ENCODE assay signal across 8 mouse cellular contexts in genomic region chr1:156539787-156540560, GRCm38 (mm10). TPM values are rescaled to one million over a fixed set of nuclear protein-coding genes. Genes with fewer than 3 reads are reported as not detected.
DNase-seq lines count a peak whose midpoint lies in the region; ATAC-seq and TF ChIP-seq lines count a peak whose summit lies in the region.

No protein-coding gene starts in this region.

- WGBS in hindbrain, embryonic 14.5 days: 35% methylated on average over 4 of the region's 4 CpGs
- WGBS in hindbrain, embryonic 12.5 days: 53% methylated on average over 4 of the region's 4 CpGs
- 69% methylated on average over 4 of the region's 4 CpGs for WGBS in thymus, adult 2 months
- 31% methylated on average over 4 of the region's 4 CpGs for WGBS in midbrain, postnatal 0 days

- no peaks in the 10 kb centered on the region for H3K9me3 ChIP-seq in hindbrain, embryonic 14.5 days (ENCODE audit: control insufficient read depth, low read length)
- H3K9me3 ChIP-seq in hindbrain, embryonic 12.5 days (replicated peaks): no peaks in the 10 kb centered on the region
- no peaks in the 10 kb centered on the region for H3K9me3 ChIP-seq in midbrain, postnatal 0 days (ENCODE audit: low read length)

- H3K27me3 ChIP-seq in hindbrain, embryonic 14.5 days (ENCODE audit: control insufficient read depth, insufficient read depth, low read length): no peaks in the 10 kb centered on the region
- no peaks in the 10 kb centered on the region for H3K27me3 ChIP-seq in hindbrain, embryonic 12.5 days
- H3K27me3 ChIP-seq in thymus, adult 2 months (ENCODE audit: control insufficient read depth, insufficient read depth, low read length): no peaks in the 10 kb centered on the region
- H3K27me3 ChIP-seq in midbrain, postnatal 0 days (ENCODE audit: insufficient read depth, low read length): no peaks in the 10 kb centered on the region

- ATAC-seq in hindbrain, embryonic 14.5 days (ENCODE audit: low FRiP score): 0 out of 2 replicates have a peak, but pooled peaks have one; percentile 37
- no peak for ATAC-seq in hindbrain, embryonic 12.5 days (ENCODE audit: low FRiP score)
- ATAC-seq in midbrain, postnatal 0 days (ENCODE audit: low FRiP score): no peak
- ATAC-seq in monocyte, adult 5-6 weeks (replicated peaks; ENCODE audit: insufficient number of reproducible peaks, low FRiP score, low TSS enrichment, poor library complexity, severe bottlenecking): no peak
- no peak for ATAC-seq in activated CD4-positive, CD25-positive, alpha-beta regulatory T cell, adult 4 months

- H3K4me2 ChIP-seq in hindbrain, embryonic 14.5 days (replicated peaks): no peak overlapping the region
- no peak overlapping the region for H3K4me2 ChIP-seq in hindbrain, embryonic 12.5 days (replicated peaks)
- H3K4me2 ChIP-seq in midbrain, postnatal 0 days (ENCODE audit: low read depth, low read length, poor library complexity, severe bottlenecking): no peak overlapping the region

- TF ChIP-seq POLR2A in thymus, adult 2 months (IDR thresholded peaks at IDR 0.05; ENCODE audit: control insufficient read depth, extremely low read depth, insufficient read depth, low read length, poor library complexity): no peak

- H3K9ac ChIP-seq in hindbrain, embryonic 14.5 days: no peak overlapping the region
- no peak overlapping the region for H3K9ac ChIP-seq in hindbrain, embryonic 12.5 days
- H3K9ac ChIP-seq in midbrain, postnatal 0 days (replicated peaks; ENCODE audit: low read length, poor library complexity, severe bottlenecking): no peak overlapping the region

- H3K4me1 ChIP-seq in hindbrain, embryonic 14.5 days (replicated peaks; ENCODE audit: control insufficient read depth, insufficient read depth, low read length): no peaks in the 10 kb centered on the region
- H3K4me1 ChIP-seq in hindbrain, embryonic 12.5 days: peaks cover 3% of the 10 kb centered on the region; the same call in 1 of the 2 replicates
- no peaks in the 10 kb centered on the region for H3K4me1 ChIP-seq in thymus, adult 2 months (replicated peaks; ENCODE audit: control insufficient read depth, insufficient read depth, low read length)
- H3K4me1 ChIP-seq in midbrain, postnatal 0 days (ENCODE audit: insufficient read depth, low read length): no peaks in the 10 kb centered on the region

- H3K27ac ChIP-seq in hindbrain, embryonic 14.5 days: no peak overlapping the region
- no peak overlapping the region for H3K27ac ChIP-seq in hindbrain, embryonic 12.5 days
- no peak overlapping the region for H3K27ac ChIP-seq in thymus, adult 2 months (ENCODE audit: control insufficient read depth, insufficient read depth, low read length)
- H3K27ac ChIP-seq in midbrain, postnatal 0 days (ENCODE audit: low read depth, low read length): no peak overlapping the region

- TF ChIP-seq CTCF in thymus, adult 2 months (IDR thresholded peaks at IDR 0.05; ENCODE audit: borderline replicate concordance, control insufficient read depth, extremely low read depth, insufficient read depth, low read length, poor library complexity): no peak
- TF ChIP-seq CTCF in midbrain, postnatal 0 days (IDR thresholded peaks at IDR 0.05): peak; percentile 78

- peak; percentile 71 for DNase-seq in hindbrain, embryonic 14.5 days (ENCODE audit: low spot score)
- DNase-seq in thymus, adult 2 months: peak; percentile 20
- DNase-seq in thymus, adult 18-20 months: no peak
- DNase-seq in embryo, embryonic 11 days: peak; percentile 45
- peak; percentile 77 for DNase-seq in midbrain, postnatal 0 days (ENCODE audit: low spot score)

- H3K36me3 ChIP-seq in hindbrain, embryonic 14.5 days (replicated peaks; ENCODE audit: control insufficient read depth, insufficient read depth): no peaks in the 10 kb centered on the region
- no peaks in the 10 kb centered on the region for H3K36me3 ChIP-seq in hindbrain, embryonic 12.5 days
- no peaks in the 10 kb centered on the region for H3K36me3 ChIP-seq in thymus, adult 2 months (ENCODE audit: control insufficient read depth, insufficient read depth, low read length)
- no peaks in the 10 kb centered on the region for H3K36me3 ChIP-seq in midbrain, postnatal 0 days (ENCODE audit: insufficient read depth, low read length)

- no peak overlapping the region for H3K4me3 ChIP-seq in hindbrain, embryonic 14.5 days (replicated peaks; ENCODE audit: low read length)
- H3K4me3 ChIP-seq in hindbrain, embryonic 12.5 days: no peak overlapping the region
- no peak overlapping the region for H3K4me3 ChIP-seq in thymus, adult 2 months (ENCODE audit: control insufficient read depth, insufficient read depth, low read length)
- no peak overlapping the region for H3K4me3 ChIP-seq in midbrain, postnatal 0 days (ENCODE audit: low read depth, low read length)

RNA-seq across cellular contexts. Expression of gene Gm10031, which starts 16.2 kb away (rescaled TPM):
- polyA plus RNA-seq in hindbrain, embryonic 14.5 days (2014; fragmentation: Nextera tagmentation; extraction: Ambion mirVana): 0.69 and 0.79 TPM in 2 replicates
- 0.20 and 0.50 TPM in 2 replicates for polyA plus RNA-seq in hindbrain, embryonic 12.5 days (2016; fragmentation: Nextera tagmentation; extraction: Ambion mirVana)
- polyA plus RNA-seq in thymus, adult 2 months (2012; rRNA removed): 33.7 and 36.5 TPM in 2 replicates
- 23.7 and 29.5 TPM in 2 replicates for total RNA-seq in midbrain, postnatal 0 days (2014; rRNA removed)
- 0.53 and 0.54 TPM in 2 replicates for polyA plus RNA-seq in midbrain, postnatal 0 days (2015; fragmentation: Nextera tagmentation; extraction: Ambion mirVana)
- total RNA-seq in monocyte, adult 5-6 weeks (2017): 6.0 to 10.7 TPM (median 9.9 TPM) in 3 replicates
- polyA plus RNA-seq in activated CD4-positive, CD25-positive, alpha-beta regulatory T cell, adult 4 months (2017; shearing (Covaris generic)): 1 to 10 TPM; 2.4 to 5.2 TPM

RNA-seq across cellular contexts. Expression of gene Abl2, which starts 18.6 kb away (rescaled TPM):
- polyA plus RNA-seq in hindbrain, embryonic 14.5 days (2014; fragmentation: Nextera tagmentation; extraction: Ambion mirVana): 8.1 and 9.2 TPM in 2 replicates
- 6.6 and 7.5 TPM in 2 replicates for polyA plus RNA-seq in hindbrain, embryonic 12.5 days (2016; fragmentation: Nextera tagmentation; extraction: Ambion mirVana)
- 18.7 and 19.9 TPM in 2 replicates for polyA plus RNA-seq in thymus, adult 2 months (2012; rRNA removed)
- total RNA-seq in midbrain, postnatal 0 days (2014; rRNA removed): 25.9 and 42.3 TPM in 2 replicates
- 4.2 and 4.7 TPM in 2 replicates for polyA plus RNA-seq in midbrain, postnatal 0 days (2015; fragmentation: Nextera tagmentation; extraction: Ambion mirVana)
- total RNA-seq in monocyte, adult 5-6 weeks (2017): 17.1 to 22.4 TPM (median 18.6 TPM) in 3 replicates
- polyA plus RNA-seq in activated CD4-positive, CD25-positive, alpha-beta regulatory T cell, adult 4 months (2017; shearing (Covaris generic)): 1 to 10 TPM; 3.3 TPM

Comparison
In these comparisons a context has a peak if more than half of its experiments do, and no peak if none do; other contexts are left out.
1. DNase-seq: peak in hindbrain, embryonic 14.5 days (single experiment), thymus, adult 2 months (single experiment), embryo, embryonic 11 days (single experiment) and midbrain, postnatal 0 days (single experiment); none in thymus, adult 18-20 months (0 of 2).